Mouse (Mus musculus) heart, postnatal 0 days (tissue): Measurements from ENCODE around the gene Dmrt1. TPM values are rescaled to one million over a fixed set of nuclear protein-coding genes. Genes with fewer than 3 reads are reported as not detected.

ENCODE experiments used
- ATAC-seq: fragments of 200-750 bp; cut with Nextera tagmentation; 2 replicates; pipeline ENCODE4 v1.8.0; 2017; ENCODE audit warnings: low read depth, moderate number of reproducible peaks, moderate library complexity; ENCODE audit not compliant: insufficient read depth
- DNase-seq: peaks from one replicate; pipeline ENCODE4 v3.0.0-alpha.2; 2016; ENCODE audit warnings: low spot score
- H3K27ac ChIP-seq: fragments of 300-500 bp; sonication (generic); 2 replicates; pipeline ENCODE4 v1.5.1; 2014; ENCODE audit warnings: low read depth, mild to moderate bottlenecking
- H3K27me3 ChIP-seq: fragments of 300-500 bp; sonication (generic); 2 replicates; pipeline ENCODE4 v1.6.1; 2014; ENCODE audit warnings: low read length, mixed read lengths; ENCODE audit not compliant: control insufficient read depth, insufficient read depth
- H3K36me3 ChIP-seq: fragments of 300-500 bp; sonication (generic); replicated peaks from 2 replicates; pipeline ENCODE4 v1.6.1; 2014; ENCODE audit warnings: low read length, mixed read lengths; ENCODE audit not compliant: control insufficient read depth, insufficient read depth
- H3K4me1 ChIP-seq: fragments of 300-500 bp; sonication (generic); 2 replicates; pipeline ENCODE4 v1.6.1; 2014; ENCODE audit warnings: antibody characterized with exemption; ENCODE audit not compliant: control insufficient read depth, insufficient read depth
- H3K4me2 ChIP-seq: fragments of 300-500 bp; sonication (generic); 2 replicates; pipeline ENCODE4 v1.6.1; 2014; ENCODE audit warnings: low read depth, mild to moderate bottlenecking, low read length, moderate library complexity
- H3K4me3 ChIP-seq: fragments of 300-500 bp; sonication (generic); 2 replicates; pipeline ENCODE4 v1.5.1; 2014; ENCODE audit warnings: low read depth, low read length
- H3K9ac ChIP-seq: fragments of 300-500 bp; sonication (generic); replicated peaks from 2 replicates; pipeline ENCODE4 v1.6.1; 2014; ENCODE audit warnings: low read depth, low read length, mixed read lengths
- H3K9me3 ChIP-seq: fragments of 300-500 bp; sonication (generic); replicated peaks from 2 replicates; pipeline ENCODE4 v1.6.1; 2016; ENCODE audit warnings: low read length; ENCODE audit not compliant: control insufficient read depth
- CTCF ChIP-seq: IDR thresholded peaks from 2 replicates; pipeline ENCODE4 v1.5.1; 2016; ENCODE audit warnings: antibody characterized with exemption, control low read depth, low read depth
- EP300 ChIP-seq: IDR thresholded peaks from 2 replicates; pipeline ENCODE4 v1.6.1; 2016; ENCODE audit warnings: antibody characterized with exemption, low read depth
- WGBS: fragments of 180-500 bp; shearing (Covaris S2); extraction: QIAGEN DNeasy Blood & Tissue Kit; methylation state at CpG from one replicate; pipeline ENCODE4 v1.1.7; 2014; 5-methylcytosine and 5-hydroxymethylcytosine counted together
- polyA plus RNA-seq: library from polyadenylated mRNA; unstranded; fragments of >200 nt; fragmentation: Nextera tagmentation; extraction: Ambion mirVana; gene quantifications from 2 replicates; pipeline ENCODE4 v1.2.1, GENCODE M21; 2015
- total RNA-seq: library from RNA; depleted of rRNA; stranded (reverse); fragments of >200 nt; gene quantifications from 2 replicates; pipeline ENCODE4 v1.2.3, GENCODE M21; 2014; ENCODE audit warnings: low replicate concordance

The Dmrt1 gene
- total and polyA plus RNA-seq, 2 experiments from 2014 or later = not detected

- TF ChIP-seq CTCF (no peak), EP300 (no peak)
- no peak overlapping the region for H3K9ac ChIP-seq
- no peaks in the 10 kb centered on the region for H3K4me1 ChIP-seq
- no peaks in the 10 kb centered on the region for H3K9me3 ChIP-seq
- 0 out of 2 replicates have a peak, but pooled peaks cover 6% of the 10 kb centered on the region for H3K27me3 ChIP-seq
- no peaks in the 10 kb centered on the region for H3K36me3 ChIP-seq
- no peak for ATAC-seq
- no peak overlapping the region for H3K27ac ChIP-seq
- H3K4me3 ChIP-seq = no peak overlapping the region
- no peak overlapping the region for H3K4me2 ChIP-seq
- DNase-seq = no peak
- 83% methylated on average over 5 of the region's 5 CpGs for WGBS
Observed at GRCm38 (mm10) chr19:25635119-25635518, 129.7 kb downstream of the Dmrt1 start.

- Histone ChIP-seq H3K9me3 (no peaks in the 10 kb centered on the region), H3K4me1 (no peaks in the 10 kb centered on the region), H3K27ac (no peak overlapping the region), H3K4me2 (peak overlapping the region; percentile 53), H3K4me3 (peak overlapping the region; percentile 19; the same call in 1 of the 2 replicates), H3K27me3 (0 out of 2 replicates have a peak, but pooled peaks cover 6% of the 10 kb centered on the region), H3K36me3 (no peaks in the 10 kb centered on the region), H3K9ac (no peak overlapping the region)
- DNase-seq (peak; percentile 52), ATAC-seq (peak; percentile 66)
- WGBS = 14% methylated on average over 22 of the region's 22 CpGs
- TF ChIP-seq EP300 (no peak), CTCF (peak; percentile 96)
Observed at GRCm38 (mm10) chr19:25635622-25636244, 130.3 kb downstream of the Dmrt1 start.

GRCm38 (mm10) chr19:25638766-25639361 is 133.4 kb downstream of the Dmrt1 start:
- DNase-seq (no peak), ATAC-seq (no peak)
- Histone ChIP-seq H3K4me1 (no peaks in the 10 kb centered on the region), H3K4me2 (no peak overlapping the region), H3K9me3 (no peaks in the 10 kb centered on the region), H3K4me3 (no peak overlapping the region), H3K27me3 (0 out of 2 replicates have a peak, but pooled peaks cover 6% of the 10 kb centered on the region), H3K27ac (no peak overlapping the region), H3K36me3 (no peaks in the 10 kb centered on the region), H3K9ac (no peak overlapping the region)
- TF ChIP-seq EP300 (no peak), CTCF (no peak)
- 69% methylated on average over 11 of the region's 11 CpGs for WGBS

- WGBS = 77% methylated on average over 6 of the region's 6 CpGs
- TF ChIP-seq CTCF = no peak
- no peak for TF ChIP-seq EP300
- Histone ChIP-seq H3K4me1 (no peaks in the 10 kb centered on the region), H3K27ac (no peak overlapping the region), H3K9me3 (no peaks in the 10 kb centered on the region), H3K36me3 (no peaks in the 10 kb centered on the region), H3K4me3 (no peak overlapping the region), H3K27me3 (no peaks in the 10 kb centered on the region), H3K4me2 (no peak overlapping the region), H3K9ac (no peak overlapping the region)
- DNase-seq (no peak), ATAC-seq (no peak)
Observed at GRCm38 (mm10) chr19:25641786-25642185, 136.4 kb downstream of the Dmrt1 start.

- no peaks in the 10 kb centered on the region for H3K9me3 ChIP-seq
- ATAC-seq (no peak), DNase-seq (no peak)
- no peak overlapping the region for H3K4me3 ChIP-seq
- no peak overlapping the region for H3K9ac ChIP-seq
- no peaks in the 10 kb centered on the region for H3K36me3 ChIP-seq
- no peaks in the 10 kb centered on the region for H3K4me1 ChIP-seq
- no peak overlapping the region for H3K27ac ChIP-seq
- WGBS = 62% methylated on average over 3 of the region's 3 CpGs
- no peaks in the 10 kb centered on the region for H3K27me3 ChIP-seq
- H3K4me2 ChIP-seq = no peak overlapping the region
- TF ChIP-seq CTCF = no peak
- no peak for TF ChIP-seq EP300
Observed at GRCm38 (mm10) chr19:25647136-25647535, 141.7 kb downstream of the Dmrt1 start.
